Mouse (Mus musculus) layer of hippocampus, adult 9-10 months (tissue): ENCODE results near the gene Ankmy2.
"Not testable (repeated sequence)": the region's sequence is repeated elsewhere in the genome, so short reads cannot be mapped to it uniquely, and the experiment has no call there.

Source experiments
- DNase-seq: peaks from one replicate; pipeline ENCODE4 v3.0.0; 2022; ENCODE audit warnings: low spot score

Ankmy2 gene

GRCm38 (mm10) chr12:36157638-36158308 is 859 bp downstream of the Ankmy2 start, which contains the start of gene Bzw2:
TSS of gene Bzw2 (minus strand) at chr12:36158080.
- DNase-seq: peak; percentile 25

- no peak for DNase-seq
Measured at GRCm38 (mm10) chr12:36164126-36164791, 7.3 kb downstream of the Ankmy2 start.

GRCm38 (mm10) chr12:36165299-36165698 is 8.4 kb downstream of the Ankmy2 start:
- DNase-seq: no peak

GRCm38 (mm10) chr12:36177227-36177626 is 20.3 kb downstream of the Ankmy2 start:
- DNase-seq: no peak

GRCm38 (mm10) chr12:36182570-36182969 is 25.7 kb downstream of the Ankmy2 start:
- no peak for DNase-seq

- no peak for DNase-seq
Measured at GRCm38 (mm10) chr12:36187081-36187480, 30.2 kb downstream of the Ankmy2 start.

- DNase-seq: no peak
Measured at GRCm38 (mm10) chr12:36189610-36190009, 32.7 kb downstream of the Ankmy2 start.

- no peak for DNase-seq
Measured at GRCm38 (mm10) chr12:36190343-36190742, 33.4 kb downstream of the Ankmy2 start.

- no peak for DNase-seq
Measured at GRCm38 (mm10) chr12:36194976-36195375, 38.1 kb downstream of the Ankmy2 start.

GRCm38 (mm10) chr12:36205579-36206119 is 48.7 kb downstream of the Ankmy2 start:
- not testable (repeated sequence) for DNase-seq

- peak; percentile 24 for DNase-seq
Measured at GRCm38 (mm10) chr12:36207072-36207799, 50.3 kb downstream of the Ankmy2 start.

- DNase-seq: no peak
Measured at GRCm38 (mm10) chr12:36207800-36208148, 50.9 kb downstream of the Ankmy2 start.

GRCm38 (mm10) chr12:36208456-36208855 is 51.5 kb downstream of the Ankmy2 start:
- DNase-seq: peak; percentile 16

- DNase-seq: no peak
Measured at GRCm38 (mm10) chr12:36210096-36210495, 53.2 kb downstream of the Ankmy2 start.

GRCm38 (mm10) chr12:36214389-36215148 is 57.7 kb downstream of the Ankmy2 start:
- DNase-seq: no peak

GRCm38 (mm10) chr12:36215149-36215480 is 58.2 kb downstream of the Ankmy2 start:
- peak; percentile 20 for DNase-seq

GRCm38 (mm10) chr12:36216230-36216629 is 59.3 kb downstream of the Ankmy2 start:
- DNase-seq: no peak

GRCm38 (mm10) chr12:36216905-36217304 is 60.0 kb downstream of the Ankmy2 start:
- DNase-seq: no peak

GRCm38 (mm10) chr12:36224392-36224791 is 67.5 kb downstream of the Ankmy2 start:
- DNase-seq: no peak

GRCm38 (mm10) chr12:36231386-36231785 is 74.5 kb downstream of the Ankmy2 start:
- no peak for DNase-seq

- no peak for DNase-seq
Measured at GRCm38 (mm10) chr12:36241171-36241570, 84.3 kb downstream of the Ankmy2 start.
